Mouse (Mus musculus): ENCODE measurements around the gene Mpp3. TPM values are rescaled to one million over a fixed set of nuclear protein-coding genes. Genes with fewer than 3 reads are reported as not detected.

The Mpp3 gene
- polyA plus RNA-seq, 1 experiment from 2014 or later: 43.5 TPM

DNA sequence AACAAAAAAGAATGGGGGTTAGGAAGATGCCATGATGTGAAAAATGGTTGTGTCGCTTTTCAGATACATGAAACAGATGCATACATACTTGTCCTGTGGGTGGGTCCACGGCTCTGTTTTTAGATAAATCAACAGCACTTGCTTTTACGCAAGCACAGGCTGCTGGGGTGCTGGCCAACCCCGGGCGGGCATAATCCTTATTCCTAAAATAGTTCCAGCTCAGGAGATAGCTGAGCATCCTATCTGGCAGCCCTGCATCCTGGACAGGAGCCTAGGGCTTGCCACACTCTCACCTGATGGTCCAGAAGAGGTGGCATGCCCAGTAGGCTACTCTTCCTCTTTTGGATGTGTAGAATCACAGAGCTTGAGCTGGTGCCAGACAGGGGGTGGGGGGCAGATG, 78.2 kb downstream of the Mpp3 start:
- no peak for ATAC-seq (ENCODE audit: low FRiP score)
- no peaks in the 10 kb centered on the region for H3K36me3 ChIP-seq
- H3K4me2 ChIP-seq: no peak overlapping the region
- no peak overlapping the region for H3K27ac ChIP-seq
- H3K4me1 ChIP-seq (replicated peaks): peaks cover 16% of the 10 kb centered on the region
- no peak overlapping the region for H3K4me3 ChIP-seq
- 93% methylated on average over 5 of the region's 5 CpGs for WGBS
- no peaks in the 10 kb centered on the region for H3K9me3 ChIP-seq
- peaks cover 32% of the 10 kb centered on the region for H3K27me3 ChIP-seq
- no peak overlapping the region for H3K9ac ChIP-seq

Other genes with a start within 250 kb of the Mpp3 start
- gene Etv4, start 243.1 kb downstream of the Mpp3 start, polyA plus RNA-seq (2015; fragmentation: Nextera tagmentation; extraction: Ambion mirVana): 4.5 and 6.4 TPM in 2 replicates
- gene Meox1, start 134.1 kb downstream of the Mpp3 start, polyA plus RNA-seq (2015; fragmentation: Nextera tagmentation; extraction: Ambion mirVana): 0.43 and 0.56 TPM in 2 replicates
- 0.42 TPM in 1 of 2 replicates, not detected in the other for gene Sost, start 61.4 kb downstream of the Mpp3 start, polyA plus RNA-seq (2015; fragmentation: Nextera tagmentation; extraction: Ambion mirVana)
- not detected in 2 replicates for gene Cfap97d1, start 44.2 kb downstream of the Mpp3 start, polyA plus RNA-seq (2015; fragmentation: Nextera tagmentation; extraction: Ambion mirVana)
- gene Dusp3, start 41.4 kb downstream of the Mpp3 start, polyA plus RNA-seq (2015; fragmentation: Nextera tagmentation; extraction: Ambion mirVana): 15.4 and 16.0 TPM in 2 replicates
- gene Cd300lg, start 13.0 kb upstream of the Mpp3 start, polyA plus RNA-seq (2015; fragmentation: Nextera tagmentation; extraction: Ambion mirVana): 0.38 and 0.53 TPM in 2 replicates
- gene Mpp2, start 60.1 kb upstream of the Mpp3 start, polyA plus RNA-seq (2015; fragmentation: Nextera tagmentation; extraction: Ambion mirVana): 24.1 and 24.9 TPM in 2 replicates
- gene Ppy, start 72.9 kb upstream of the Mpp3 start, polyA plus RNA-seq (2015; fragmentation: Nextera tagmentation; extraction: Ambion mirVana): not detected in 2 replicates
- 3.3 and 7.5 TPM in 2 replicates for gene Pyy, start 79.4 kb upstream of the Mpp3 start, polyA plus RNA-seq (2015; fragmentation: Nextera tagmentation; extraction: Ambion mirVana)
- gene Nags, start 117.1 kb upstream of the Mpp3 start, polyA plus RNA-seq (2015; fragmentation: Nextera tagmentation; extraction: Ambion mirVana): not detected in 2 replicates
- gene Tmem101, start 127.9 kb upstream of the Mpp3 start, polyA plus RNA-seq (2015; fragmentation: Nextera tagmentation; extraction: Ambion mirVana): 37.9 and 38.1 TPM in 2 replicates
- gene Lsm12, start 156.8 kb upstream of the Mpp3 start, polyA plus RNA-seq (2015; fragmentation: Nextera tagmentation; extraction: Ambion mirVana): 144 and 148 TPM in 2 replicates
- 30.0 and 37.2 TPM in 2 replicates for gene G6pc3, start 161.2 kb upstream of the Mpp3 start, polyA plus RNA-seq (2015; fragmentation: Nextera tagmentation; extraction: Ambion mirVana)
- 82.0 and 85.4 TPM in 2 replicates for gene Hdac5, start 201.7 kb upstream of the Mpp3 start, polyA plus RNA-seq (2015; fragmentation: Nextera tagmentation; extraction: Ambion mirVana)
- gene BC030867, start 220.4 kb upstream of the Mpp3 start, polyA plus RNA-seq (2015; fragmentation: Nextera tagmentation; extraction: Ambion mirVana): 3.8 TPM in 2 replicates
- gene Asb16, start 240.3 kb upstream of the Mpp3 start, polyA plus RNA-seq (2015; fragmentation: Nextera tagmentation; extraction: Ambion mirVana): not detected in 2 replicates

Measured in hindbrain, embryonic 13.5 days (tissue).